Mouse (Mus musculus): ENCODE data around the gene 1110051M20Rik. TPM values are rescaled to one million over a fixed set of nuclear protein-coding genes. Genes with fewer than 3 reads are reported as not detected.

Gene 1110051M20Rik
- polyA plus RNA-seq, 1 experiment from 2014 or later: 55.7 TPM

DNA sequence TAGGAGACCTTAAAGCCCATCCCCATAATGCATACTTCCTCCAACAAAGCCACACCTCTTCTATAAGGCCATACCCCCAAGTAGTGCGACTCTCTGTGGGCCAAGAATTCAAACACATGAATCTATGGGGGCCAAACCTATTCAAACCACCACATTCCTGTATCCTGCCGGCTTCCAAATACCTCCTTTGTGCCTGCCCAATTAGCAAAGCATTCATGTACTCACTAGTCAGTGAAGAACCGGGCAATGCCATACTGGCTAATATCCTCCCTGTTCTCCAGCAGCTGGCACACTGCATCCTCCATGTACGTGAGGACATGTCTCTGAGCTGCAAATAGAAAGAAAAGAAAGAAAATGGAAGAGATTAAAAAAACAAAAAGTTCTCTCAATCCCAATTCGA lies 22.9 kb downstream of the 1110051M20Rik start:
- no peaks in the 10 kb centered on the region for H3K36me3 ChIP-seq (ENCODE audit: insufficient read depth, low read length)
- no peak overlapping the region for H3K27ac ChIP-seq
- ATAC-seq (replicated peaks; ENCODE audit: low FRiP score, low read depth) (no peak), DNase-seq (ENCODE audit: low spot score) (no peak)
- no peaks in the 10 kb centered on the region for H3K27me3 ChIP-seq (ENCODE audit: insufficient read depth, low read length)
- H3K4me3 ChIP-seq (replicated peaks; ENCODE audit: low read depth, low read length): no peak overlapping the region
- no peaks in the 10 kb centered on the region for H3K4me1 ChIP-seq (replicated peaks; ENCODE audit: insufficient read depth, low read length)
- H3K9ac ChIP-seq (ENCODE audit: low read depth, low read length): no peak overlapping the region
- 96% methylated on average over 5 of the region's 5 CpGs for WGBS
- H3K4me2 ChIP-seq (ENCODE audit: low read length): no peak overlapping the region
- H3K9me3 ChIP-seq (replicated peaks; ENCODE audit: low read length): no peaks in the 10 kb centered on the region
- no peak for TF ChIP-seq CTCF (IDR thresholded peaks at IDR 0.05; ENCODE audit: low read depth)

DNA sequence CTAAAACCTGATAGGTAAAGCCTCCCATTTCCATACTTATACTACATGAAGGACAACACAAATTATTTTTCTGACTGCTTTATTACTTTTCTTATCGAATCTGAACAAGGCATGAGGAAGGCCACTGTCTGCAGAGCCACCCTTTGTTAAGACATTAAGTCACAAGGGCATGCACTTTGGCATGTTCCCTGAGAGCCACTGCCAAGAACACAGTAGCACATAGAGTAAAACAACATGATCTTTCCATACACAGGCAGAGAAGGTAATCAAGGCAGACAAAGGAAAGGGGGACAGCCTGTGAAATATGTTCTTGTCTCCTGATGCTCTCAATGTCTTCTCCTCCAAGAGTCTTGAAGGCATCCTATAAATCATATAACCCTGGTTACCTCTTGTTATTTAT lies 30.7 kb downstream of the 1110051M20Rik start:
- ATAC-seq (replicated peaks; ENCODE audit: low FRiP score, low read depth) (no peak), DNase-seq (ENCODE audit: low spot score) (no peak)
- Histone ChIP-seq H3K9ac (ENCODE audit: low read depth, low read length) (no peak overlapping the region), H3K4me1 (replicated peaks; ENCODE audit: insufficient read depth, low read length) (0 out of 2 replicates have a peak, but pooled peaks cover 8% of the 10 kb centered on the region), H3K4me2 (ENCODE audit: low read length) (no peak overlapping the region), H3K27me3 (ENCODE audit: insufficient read depth, low read length) (no peaks in the 10 kb centered on the region), H3K4me3 (replicated peaks; ENCODE audit: low read depth, low read length) (no peak overlapping the region), H3K9me3 (replicated peaks; ENCODE audit: low read length) (no peaks in the 10 kb centered on the region), H3K36me3 (ENCODE audit: insufficient read depth, low read length) (no peaks in the 10 kb centered on the region), H3K27ac (no peak overlapping the region)
- WGBS: 53% methylated on average over 1 of the region's 1 CpGs
- no peak for TF ChIP-seq CTCF (IDR thresholded peaks at IDR 0.05; ENCODE audit: low read depth)

DNA sequence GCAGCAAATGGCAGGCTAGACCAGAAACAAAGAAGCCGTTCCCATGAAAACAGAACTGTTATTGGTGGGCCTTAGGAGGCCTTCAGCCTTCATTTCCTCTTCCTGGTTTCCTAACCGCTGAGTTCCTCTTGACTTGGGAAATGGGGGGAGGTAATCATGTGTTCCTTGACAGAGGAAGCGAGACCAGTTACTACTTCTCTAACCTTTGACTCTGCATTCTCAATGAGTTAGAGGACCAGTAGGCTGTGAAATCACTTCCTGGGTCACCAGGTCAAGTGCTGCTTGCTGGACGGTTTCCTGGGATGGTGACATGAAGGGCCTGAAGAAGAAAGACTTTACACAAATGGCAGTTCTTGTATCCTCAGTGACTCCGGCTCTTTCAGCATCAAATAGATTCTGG lies 32.1 kb downstream of the 1110051M20Rik start:
- Histone ChIP-seq H3K9ac (ENCODE audit: low read depth, low read length) (no peak overlapping the region), H3K36me3 (ENCODE audit: insufficient read depth, low read length) (no peaks in the 10 kb centered on the region), H3K27ac (0 out of 2 replicates have a peak overlapping the region, but pooled peaks have one; percentile 1), H3K4me3 (replicated peaks; ENCODE audit: low read depth, low read length) (no peak overlapping the region), H3K9me3 (replicated peaks; ENCODE audit: low read length) (no peaks in the 10 kb centered on the region), H3K4me1 (replicated peaks; ENCODE audit: insufficient read depth, low read length) (0 out of 2 replicates have a peak, but pooled peaks cover 8% of the 10 kb centered on the region), H3K27me3 (ENCODE audit: insufficient read depth, low read length) (no peaks in the 10 kb centered on the region), H3K4me2 (ENCODE audit: low read length) (no peak overlapping the region)
- ATAC-seq (replicated peaks; ENCODE audit: low FRiP score, low read depth): 0 out of 2 replicates have a peak, but pooled peaks have one; percentile 43
- 43% methylated on average over 5 of the region's 5 CpGs for WGBS
- no peak for TF ChIP-seq CTCF (IDR thresholded peaks at IDR 0.05; ENCODE audit: low read depth)
- DNase-seq (ENCODE audit: low spot score): peak; percentile 70

DNA sequence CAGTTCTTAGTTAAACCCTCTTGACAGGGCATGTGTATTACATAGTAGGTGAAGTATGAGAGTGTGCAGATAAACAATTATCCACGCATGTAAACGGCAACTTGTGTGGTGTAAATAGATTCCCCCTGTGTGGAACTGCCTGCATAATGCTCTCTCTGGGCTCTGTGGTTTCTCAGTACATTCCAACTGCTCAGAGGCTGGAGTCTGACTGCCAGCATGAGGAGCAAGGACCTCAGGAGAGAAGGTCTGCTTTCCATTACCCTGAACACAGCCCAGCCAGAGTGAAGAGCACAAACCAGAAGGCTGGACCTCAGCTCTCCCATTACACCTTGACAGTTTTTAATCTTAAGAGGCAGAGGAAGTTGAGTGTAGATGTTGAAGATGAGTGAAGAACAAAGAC lies 33.0 kb downstream of the 1110051M20Rik start:
- ATAC-seq (replicated peaks; ENCODE audit: low FRiP score, low read depth): no peak
- WGBS: 80% methylated on average over 2 of the region's 2 CpGs
- Histone ChIP-seq H3K4me2 (ENCODE audit: low read length) (no peak overlapping the region), H3K9me3 (replicated peaks; ENCODE audit: low read length) (no peaks in the 10 kb centered on the region), H3K27ac (no peak overlapping the region), H3K27me3 (ENCODE audit: insufficient read depth, low read length) (no peaks in the 10 kb centered on the region), H3K4me1 (replicated peaks; ENCODE audit: insufficient read depth, low read length) (0 out of 2 replicates have a peak, but pooled peaks cover 8% of the 10 kb centered on the region), H3K4me3 (replicated peaks; ENCODE audit: low read depth, low read length) (no peak overlapping the region), H3K36me3 (ENCODE audit: insufficient read depth, low read length) (no peaks in the 10 kb centered on the region), H3K9ac (ENCODE audit: low read depth, low read length) (no peak overlapping the region)
- TF ChIP-seq CTCF (IDR thresholded peaks at IDR 0.05; ENCODE audit: low read depth): no peak
- DNase-seq (ENCODE audit: low spot score): no peak

DNA sequence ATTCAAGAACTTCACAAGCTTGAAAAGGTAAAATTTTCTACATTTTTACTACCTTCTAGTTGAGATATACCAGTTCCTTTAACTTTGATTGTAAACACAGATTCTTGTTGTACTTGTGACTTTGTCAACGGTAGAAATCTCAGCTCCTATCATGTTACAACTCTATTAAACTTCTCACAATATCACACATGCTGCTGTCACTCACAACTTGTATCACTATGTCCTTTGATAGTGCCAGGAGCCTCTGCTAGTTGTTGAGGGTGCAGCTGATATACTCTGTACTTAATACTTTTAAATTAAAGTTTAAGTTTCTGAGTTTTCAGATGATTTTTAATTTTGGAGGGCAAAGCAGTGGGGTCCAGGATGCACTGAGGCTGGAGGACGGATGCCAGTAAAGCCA lies 36.5 kb downstream of the 1110051M20Rik start:
- no peaks in the 10 kb centered on the region for H3K36me3 ChIP-seq (ENCODE audit: insufficient read depth, low read length)
- H3K9ac ChIP-seq (ENCODE audit: low read depth, low read length): no peak overlapping the region
- ATAC-seq (replicated peaks; ENCODE audit: low FRiP score, low read depth) (no peak), DNase-seq (ENCODE audit: low spot score) (no peak)
- 0 out of 2 replicates have a peak, but pooled peaks cover 8% of the 10 kb centered on the region for H3K4me1 ChIP-seq (replicated peaks; ENCODE audit: insufficient read depth, low read length)
- no peak overlapping the region for H3K27ac ChIP-seq
- H3K4me2 ChIP-seq (ENCODE audit: low read length): no peak overlapping the region
- WGBS: 64% methylated on average over 2 of the region's 2 CpGs
- TF ChIP-seq CTCF (IDR thresholded peaks at IDR 0.05; ENCODE audit: low read depth): no peak
- no peak overlapping the region for H3K4me3 ChIP-seq (replicated peaks; ENCODE audit: low read depth, low read length)
- H3K9me3 ChIP-seq (replicated peaks; ENCODE audit: low read length): no peaks in the 10 kb centered on the region
- no peaks in the 10 kb centered on the region for H3K27me3 ChIP-seq (ENCODE audit: insufficient read depth, low read length)

DNA sequence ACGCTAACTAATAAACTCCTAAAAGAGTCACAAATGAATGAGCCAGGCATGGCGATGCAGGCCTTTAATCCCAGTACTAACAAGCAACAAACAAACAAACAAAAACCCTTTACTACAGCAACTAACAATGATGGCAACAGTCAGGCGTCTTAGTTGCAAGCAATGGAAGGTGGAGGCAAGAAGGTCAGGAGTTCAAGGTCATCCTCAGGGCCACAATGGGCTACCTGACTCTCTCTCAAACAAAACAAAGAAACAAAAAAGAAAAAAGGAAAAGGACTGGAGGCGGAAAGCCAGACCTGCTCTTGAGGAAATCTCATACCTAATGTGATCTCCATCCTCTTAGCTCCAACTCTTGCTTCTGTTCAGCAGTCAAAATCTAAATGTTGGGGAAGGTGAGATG lies 39.4 kb downstream of the 1110051M20Rik start:
- Histone ChIP-seq H3K9me3 (replicated peaks; ENCODE audit: low read length) (no peaks in the 10 kb centered on the region), H3K9ac (ENCODE audit: low read depth, low read length) (no peak overlapping the region), H3K4me3 (replicated peaks; ENCODE audit: low read depth, low read length) (no peak overlapping the region), H3K36me3 (ENCODE audit: insufficient read depth, low read length) (no peaks in the 10 kb centered on the region), H3K27ac (no peak overlapping the region), H3K27me3 (ENCODE audit: insufficient read depth, low read length) (no peaks in the 10 kb centered on the region), H3K4me2 (ENCODE audit: low read length) (no peak overlapping the region), H3K4me1 (replicated peaks; ENCODE audit: insufficient read depth, low read length) (no peaks in the 10 kb centered on the region)
- DNase-seq (ENCODE audit: low spot score) (no peak), ATAC-seq (replicated peaks; ENCODE audit: low FRiP score, low read depth) (no peak)
- TF ChIP-seq CTCF (IDR thresholded peaks at IDR 0.05; ENCODE audit: low read depth): no peak
- 85% methylated on average over 4 of the region's 4 CpGs for WGBS

DNA sequence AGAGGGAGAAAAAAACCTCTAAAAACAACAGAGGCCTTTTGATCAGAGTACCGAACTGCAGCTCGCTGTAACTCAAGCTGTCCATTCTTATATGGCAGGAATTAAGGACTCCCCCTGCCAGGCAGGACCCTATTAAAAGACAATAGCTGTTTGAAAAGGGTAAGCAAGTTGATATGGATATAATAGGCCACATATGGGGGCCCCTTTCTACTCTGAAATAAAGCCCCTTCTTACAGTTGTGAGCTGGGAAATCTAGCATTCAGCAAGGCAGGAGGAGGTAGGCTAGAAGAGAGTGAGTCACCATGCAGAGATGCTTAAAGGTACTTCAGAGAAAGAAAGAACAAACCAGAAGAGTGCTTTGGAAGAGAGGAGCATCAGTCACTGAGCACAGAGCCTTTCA lies 44.8 kb downstream of the 1110051M20Rik start:
- Histone ChIP-seq H3K9ac (ENCODE audit: low read depth, low read length) (no peak overlapping the region), H3K36me3 (ENCODE audit: insufficient read depth, low read length) (no peaks in the 10 kb centered on the region), H3K4me2 (ENCODE audit: low read length) (no peak overlapping the region), H3K4me1 (replicated peaks; ENCODE audit: insufficient read depth, low read length) (no peaks in the 10 kb centered on the region), H3K27me3 (ENCODE audit: insufficient read depth, low read length) (no peaks in the 10 kb centered on the region), H3K4me3 (replicated peaks; ENCODE audit: low read depth, low read length) (no peak overlapping the region), H3K9me3 (replicated peaks; ENCODE audit: low read length) (no peaks in the 10 kb centered on the region), H3K27ac (no peak overlapping the region)
- DNase-seq (ENCODE audit: low spot score): peak; percentile 48
- TF ChIP-seq CTCF (IDR thresholded peaks at IDR 0.05; ENCODE audit: low read depth): no peak
- WGBS: 20% methylated on average over 2 of the region's 2 CpGs
- ATAC-seq (replicated peaks; ENCODE audit: low FRiP score, low read depth): no peak

Data from kidney, postnatal 0 days (tissue).